Mouse (Mus musculus) cortical plate, adult 2 months (tissue): Measurements from ENCODE around the gene Mrps18a. TPM values are rescaled to one million over a fixed set of nuclear protein-coding genes. Genes with fewer than 3 reads are reported as not detected.

Source experiments
- H3K27ac ChIP-seq: fragments of 200-500 bp; 2 replicates; pipeline ENCODE4 v1.5.1; 2012; ENCODE audit warnings: low read length, control low read depth, inconsistent platforms; ENCODE audit not compliant: insufficient read depth
- H3K4me1 ChIP-seq: fragments of 200-500 bp; 2 replicates; pipeline ENCODE4 v1.6.1; 2011; ENCODE audit warnings: low read length; ENCODE audit not compliant: control insufficient read depth, insufficient read depth
- H3K4me3 ChIP-seq: fragments of 200-500 bp; 2 replicates; pipeline ENCODE4 v1.5.1; 2011; ENCODE audit warnings: mild to moderate bottlenecking, low read length, control low read depth; ENCODE audit not compliant: insufficient read depth
- CTCF ChIP-seq: fragments of 200-500 bp; IDR thresholded peaks from 2 replicates; pipeline ENCODE4 v1.5.1; 2011; ENCODE audit warnings: mild to moderate bottlenecking, control low read depth, low read length; ENCODE audit not compliant: insufficient read depth; ENCODE audit errors: extremely low read depth
- POLR2A ChIP-seq: fragments of 200-500 bp; IDR thresholded peaks from 2 replicates; pipeline ENCODE4 v1.6.1; 2011; ENCODE audit warnings: mild to moderate bottlenecking, low read length, control low read depth; ENCODE audit not compliant: insufficient read depth; ENCODE audit errors: extremely low read depth
- polyA plus RNA-seq: library from polyadenylated mRNA; depleted of rRNA; stranded (reverse); fragments of >200 nt; gene quantifications from 2 replicates; pipeline ENCODE4 v1.2.3, GENCODE M21; 2012

Gene Mrps18a
- polyA plus RNA-seq, 1 experiment, result 107 TPM

DNA sequence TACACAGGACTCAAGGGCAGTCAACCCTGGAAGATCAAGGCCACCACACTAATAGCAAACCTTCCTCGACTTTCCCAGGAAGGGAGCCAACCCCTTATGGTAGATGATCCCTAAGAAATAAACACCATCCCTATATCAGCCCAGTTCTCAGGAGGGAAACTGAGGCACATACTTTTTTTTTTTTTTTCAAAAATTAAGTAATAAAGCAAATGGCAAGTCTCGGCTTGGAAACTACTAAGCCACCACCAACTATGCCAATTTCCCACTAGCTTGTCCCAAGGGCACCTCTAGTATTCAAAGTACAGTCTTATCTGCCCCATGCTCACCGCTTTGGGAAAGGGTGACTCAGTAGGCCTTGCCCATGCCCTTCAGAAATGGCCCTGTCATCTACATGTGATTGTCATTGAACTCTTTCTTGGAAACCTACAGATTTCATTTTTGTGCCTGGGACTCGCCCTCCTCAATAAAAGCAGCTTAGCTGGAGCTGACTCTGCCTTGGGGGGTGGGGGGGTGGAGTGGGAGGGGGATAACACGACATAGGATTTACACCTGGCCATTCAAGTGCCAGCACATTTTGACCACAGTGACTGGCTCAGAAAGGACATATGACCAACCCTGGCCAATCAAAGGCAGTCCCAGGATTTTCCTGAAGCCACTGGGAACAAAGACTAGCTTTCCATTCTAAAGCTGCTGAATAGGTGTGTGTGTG is 35.1 kb upstream of the Mrps18a start:
- no peak for TF ChIP-seq POLR2A
- no peak for TF ChIP-seq CTCF

DNA sequence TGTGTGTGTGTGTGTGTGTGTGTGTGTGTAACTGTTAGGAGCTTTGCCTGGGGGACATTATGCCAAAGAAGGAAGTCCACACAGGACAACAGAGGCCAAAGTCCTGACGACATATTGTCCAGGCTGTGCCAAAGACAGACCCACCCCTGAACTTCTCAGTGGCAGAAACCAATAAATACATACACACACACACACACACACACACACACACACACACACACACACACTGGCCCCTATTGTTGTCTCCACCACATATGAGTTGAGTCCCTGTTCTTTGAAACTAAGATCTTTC is 34.6 kb upstream of the Mrps18a start:
- no peak for TF ChIP-seq POLR2A
- TF ChIP-seq CTCF, result no peak
- no peak overlapping the region for H3K4me3 ChIP-seq
- peaks cover 2% of the 10 kb centered on the region; the same call in 1 of the 2 replicates for H3K4me1 ChIP-seq
- H3K27ac ChIP-seq, result no peak overlapping the region

More for the DNA sequence above, 35.1 kb upstream of the Mrps18a start:
- Histone ChIP-seq H3K4me1 (peaks cover 2% of the 10 kb centered on the region; the same call in 1 of the 2 replicates), H3K4me3 (no peak overlapping the region), H3K27ac (no peak overlapping the region)

DNA sequence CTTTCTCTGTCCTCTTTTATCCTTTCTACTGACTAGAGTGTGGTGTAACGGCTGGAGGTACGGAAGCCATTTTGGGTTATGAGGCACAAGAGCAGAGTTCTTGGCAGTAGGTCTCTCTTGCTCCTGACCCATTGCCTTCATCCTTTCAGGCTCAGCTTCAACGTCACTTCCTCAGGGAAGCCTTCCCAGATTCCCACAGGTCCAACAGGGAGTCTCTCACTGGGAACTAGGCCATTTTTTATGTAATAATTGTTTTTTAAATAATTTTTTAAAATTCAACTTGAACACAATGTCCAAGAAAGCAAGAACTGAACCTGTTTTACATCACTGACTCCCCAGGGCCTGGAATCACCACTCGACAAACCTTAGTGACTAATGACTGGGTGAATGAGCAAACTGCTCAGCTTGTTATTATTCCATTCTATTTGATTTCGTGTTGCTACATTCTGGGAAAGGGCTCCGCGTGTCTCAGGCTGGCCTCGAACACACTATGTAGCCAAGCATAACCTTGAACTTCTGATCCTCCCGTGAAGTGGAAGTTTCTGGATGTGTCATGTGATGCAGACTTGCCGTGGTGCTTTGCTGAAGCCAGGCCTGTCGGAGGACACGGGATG is 32.8 kb upstream of the Mrps18a start:
- TF ChIP-seq POLR2A (no peak), CTCF (no peak)
- no peak overlapping the region for H3K4me3 ChIP-seq
- H3K27ac ChIP-seq, result no peak overlapping the region
- peaks cover 2% of the 10 kb centered on the region; the same call in 1 of the 2 replicates for H3K4me1 ChIP-seq

DNA sequence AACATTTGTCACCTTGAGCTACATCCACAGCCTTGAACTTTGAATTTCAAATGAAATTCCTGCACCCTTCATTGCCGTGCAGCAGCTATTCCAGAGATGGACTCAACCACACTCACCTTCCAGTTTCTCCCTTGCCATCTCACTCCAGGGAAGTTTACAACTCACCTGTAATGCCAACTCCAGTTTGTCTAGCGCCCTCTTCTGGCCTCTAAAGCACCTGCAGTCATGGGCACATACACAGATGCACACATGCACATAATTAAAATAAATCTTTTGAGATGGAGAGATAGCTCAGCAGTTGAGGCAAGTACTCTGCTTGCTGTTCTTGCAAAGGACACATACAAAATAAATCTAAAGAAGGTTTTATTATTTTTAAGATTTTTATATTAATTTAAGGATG is 31.7 kb upstream of the Mrps18a start:
- Histone ChIP-seq H3K4me3 (no peak overlapping the region), H3K4me1 (no peaks in the 10 kb centered on the region), H3K27ac (no peak overlapping the region)
- no peak for TF ChIP-seq POLR2A
- TF ChIP-seq CTCF, result no peak

DNA sequence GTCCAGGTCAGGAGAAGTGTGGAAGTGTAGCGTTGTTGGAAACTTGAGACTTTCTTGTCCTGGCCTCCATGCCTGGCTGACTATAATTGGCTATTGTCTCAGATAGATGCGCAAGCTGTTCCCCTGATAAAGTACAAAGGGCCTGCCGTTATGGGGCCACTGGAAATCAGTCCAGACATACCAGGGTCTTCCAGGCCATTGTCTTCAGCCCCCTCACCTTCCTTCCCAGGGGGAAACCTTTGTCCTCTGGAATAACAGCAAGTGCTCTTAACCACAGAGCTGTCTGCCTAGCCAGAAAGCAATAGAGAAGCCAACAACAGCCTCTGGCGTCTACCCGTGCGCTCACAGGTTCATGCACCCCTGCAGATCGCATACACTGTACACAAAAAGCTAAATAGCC is 30.4 kb upstream of the Mrps18a start:
- no peak overlapping the region for H3K27ac ChIP-seq
- no peaks in the 10 kb centered on the region for H3K4me1 ChIP-seq
- no peak for TF ChIP-seq CTCF
- TF ChIP-seq POLR2A, result no peak
- H3K4me3 ChIP-seq, result no peak overlapping the region

DNA sequence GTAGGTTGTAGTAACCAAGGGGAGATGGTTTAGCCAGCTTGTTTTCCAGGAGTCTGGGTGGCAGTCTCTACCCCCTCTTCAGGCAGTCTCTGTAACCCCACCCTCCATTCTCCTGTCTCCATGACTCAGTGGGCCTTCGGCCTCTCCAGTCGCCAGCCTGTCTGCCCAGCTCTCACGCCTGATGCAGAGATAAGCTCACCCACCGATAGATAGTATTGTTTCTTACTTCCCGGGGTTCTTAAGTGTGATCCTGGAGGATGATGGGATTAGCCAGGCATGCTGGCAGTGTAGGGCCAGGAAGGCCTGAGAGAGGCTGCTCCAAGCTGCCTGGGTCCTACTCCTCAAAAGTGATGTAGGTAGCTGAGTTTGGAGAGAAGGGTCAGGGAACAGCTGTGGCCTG is 29.7 kb upstream of the Mrps18a start:
- Histone ChIP-seq H3K27ac (no peak overlapping the region), H3K4me1 (no peaks in the 10 kb centered on the region), H3K4me3 (no peak overlapping the region)
- TF ChIP-seq CTCF (no peak), POLR2A (no peak)

DNA sequence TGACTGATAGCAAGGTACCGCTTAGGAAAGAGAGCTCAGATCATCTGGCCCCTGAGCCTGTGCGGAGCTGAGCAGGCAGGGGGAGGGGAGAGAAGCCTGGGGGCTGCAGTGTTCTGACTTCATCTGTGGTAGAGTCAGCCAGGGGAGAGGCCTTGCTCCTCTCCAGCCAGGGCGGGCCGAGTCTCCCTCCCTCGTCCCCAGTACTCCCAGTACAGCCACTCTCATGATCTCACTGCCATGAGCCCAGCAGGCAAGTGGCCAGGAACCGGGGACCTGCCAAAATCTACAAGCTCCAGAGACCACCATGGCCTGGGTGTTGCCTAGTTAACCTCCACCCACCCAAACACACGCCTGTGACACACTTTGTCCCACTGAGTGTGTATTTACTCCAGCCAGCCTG is 29.1 kb upstream of the Mrps18a start:
- no peaks in the 10 kb centered on the region for H3K4me1 ChIP-seq

DNA sequence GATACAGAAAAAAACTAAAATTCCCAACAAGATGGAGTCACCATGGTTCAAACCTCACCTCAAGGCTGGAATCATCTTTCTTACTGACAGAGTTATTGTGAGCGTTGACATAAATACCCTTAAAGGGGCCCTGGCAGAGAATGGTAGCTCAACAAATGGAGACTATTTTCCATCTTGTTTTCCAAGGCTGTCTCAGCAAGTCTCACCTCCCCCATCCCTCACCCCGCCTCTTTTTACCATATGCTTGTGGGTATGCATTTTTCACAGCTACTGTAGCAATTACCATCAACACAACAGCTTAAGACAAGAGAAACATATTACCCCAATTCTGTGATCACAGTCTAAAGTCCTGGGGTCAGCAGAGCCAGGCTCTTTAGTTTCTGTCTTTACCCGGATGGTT is 27.4 kb upstream of the Mrps18a start:
- no peak overlapping the region for H3K4me3 ChIP-seq
- H3K4me1 ChIP-seq, result no peaks in the 10 kb centered on the region
- TF ChIP-seq POLR2A (no peak), CTCF (no peak)
- H3K27ac ChIP-seq, result no peak overlapping the region

More for the DNA sequence above, 29.1 kb upstream of the Mrps18a start:
- TF ChIP-seq POLR2A (no peak), CTCF (no peak)
- H3K4me3 ChIP-seq, result no peak overlapping the region
- no peak overlapping the region for H3K27ac ChIP-seq

DNA sequence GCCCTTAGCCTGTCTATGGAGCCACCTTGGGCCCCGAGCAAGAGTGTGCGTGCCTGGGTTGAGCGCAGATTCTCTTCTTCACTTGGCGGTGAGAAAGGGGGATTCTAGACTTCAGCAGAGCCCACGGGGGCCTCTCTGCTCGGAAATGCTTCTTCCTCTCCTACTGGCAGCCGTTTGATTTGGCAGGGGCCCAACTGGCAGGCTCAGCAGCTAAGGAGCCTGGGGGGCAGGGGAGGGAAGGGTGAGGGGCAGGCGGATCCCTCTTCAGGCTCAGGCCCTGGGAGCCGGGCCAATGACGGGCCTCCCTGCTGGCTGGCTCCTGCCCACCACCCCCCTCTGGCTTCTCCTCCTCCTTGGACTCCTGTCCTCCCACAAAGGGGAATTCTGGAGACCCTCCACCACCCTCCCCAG is 26.7 kb upstream of the Mrps18a start:
- H3K4me3 ChIP-seq, result no peak overlapping the region
- H3K27ac ChIP-seq, result no peak overlapping the region
- TF ChIP-seq POLR2A (no peak), CTCF (no peak)
- H3K4me1 ChIP-seq, result no peaks in the 10 kb centered on the region

DNA sequence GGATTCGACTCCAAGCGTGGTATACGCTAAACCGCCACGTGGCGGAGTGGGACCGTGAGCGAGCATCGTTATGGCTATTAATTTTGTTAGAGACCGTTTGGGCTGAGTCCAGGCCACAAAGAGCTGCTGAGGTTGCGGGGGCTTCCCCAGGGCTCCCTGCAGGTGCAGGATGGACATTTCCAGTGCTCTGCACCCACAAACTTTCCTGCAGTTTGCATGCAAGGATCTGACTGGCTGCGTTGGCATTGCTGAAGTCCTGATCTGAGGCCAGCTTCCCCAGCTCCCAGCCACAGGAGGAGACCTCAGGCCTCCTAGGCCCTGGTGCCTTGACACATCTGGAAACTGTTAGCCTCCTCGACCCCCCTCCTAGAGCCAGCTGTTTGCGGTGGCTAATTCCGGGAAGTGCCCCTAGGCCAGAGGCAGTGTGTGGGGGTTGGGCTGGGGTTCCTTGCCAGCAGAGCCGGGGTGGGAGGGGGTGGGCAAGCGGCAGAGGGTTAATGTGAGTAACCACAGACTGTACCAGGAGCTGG is 24.4 kb upstream of the Mrps18a start:
- Histone ChIP-seq H3K4me3 (no peak overlapping the region), H3K4me1 (no peaks in the 10 kb centered on the region), H3K27ac (no peak overlapping the region)
- TF ChIP-seq CTCF (no peak), POLR2A (no peak)

DNA sequence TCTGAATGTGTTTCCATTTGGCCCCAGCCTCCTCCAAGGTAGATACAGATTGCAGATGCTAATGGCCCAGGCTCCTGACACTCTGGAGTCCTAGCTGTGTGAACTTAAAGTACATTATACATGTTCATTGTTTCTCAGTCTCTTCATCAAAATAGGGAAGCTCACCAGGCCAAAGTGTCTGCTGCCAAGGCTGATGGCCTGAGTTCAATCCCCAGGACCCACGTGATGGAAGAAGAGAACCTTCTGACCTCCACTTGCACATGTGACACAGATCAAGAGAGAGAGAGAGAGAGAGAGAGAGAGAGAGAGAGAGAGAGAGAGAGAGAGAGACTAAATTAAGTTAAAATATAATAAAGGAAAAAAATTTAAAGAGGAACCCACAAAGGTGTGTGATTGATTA is 19.4 kb upstream of the Mrps18a start:
- no peak overlapping the region for H3K4me3 ChIP-seq
- H3K4me1 ChIP-seq, result no peaks in the 10 kb centered on the region
- H3K27ac ChIP-seq, result no peak overlapping the region
- TF ChIP-seq CTCF (no peak), POLR2A (no peak)
